Mouse (Mus musculus) layer of hippocampus, adult 9-10 months (tissue): ENCODE measurements around the gene Prdx2.

Experiments
- DNase-seq: peaks from one replicate; pipeline ENCODE4 v3.0.0; 2022; ENCODE audit warnings: low spot score

Gene Prdx2

DNA sequence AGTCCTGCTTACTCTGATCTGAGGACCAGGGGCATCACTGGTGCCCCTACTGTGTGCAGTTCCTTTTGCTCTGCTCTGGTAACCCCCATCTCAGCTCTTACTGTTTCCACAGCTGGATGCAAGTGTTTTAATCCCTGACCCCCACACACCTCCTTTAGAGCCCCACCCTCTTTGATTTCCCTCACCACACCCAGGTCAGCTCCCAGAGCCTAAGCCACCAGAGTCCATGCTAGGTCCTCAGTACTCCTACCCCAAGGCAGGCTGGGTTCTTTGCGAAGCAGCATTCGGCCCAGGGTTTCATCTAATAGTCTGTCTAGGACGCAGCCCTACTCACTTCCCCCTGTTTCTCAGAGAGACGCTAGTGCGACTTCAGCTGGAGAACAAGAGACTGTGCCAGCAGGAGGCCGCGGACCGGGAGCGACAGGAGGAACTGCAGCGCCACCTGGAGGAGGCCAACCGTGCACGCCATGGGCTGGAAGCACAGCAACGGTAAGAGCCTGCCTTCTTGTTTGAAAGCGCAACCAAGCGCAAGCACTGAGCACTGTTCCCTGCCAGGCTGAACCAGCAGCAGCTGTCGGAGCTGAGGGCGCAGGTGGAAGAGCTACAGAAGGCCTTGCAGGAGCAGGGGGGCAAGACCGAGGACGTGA is 28.4 kb downstream of the Prdx2 start:
- no peak for DNase-seq

DNA sequence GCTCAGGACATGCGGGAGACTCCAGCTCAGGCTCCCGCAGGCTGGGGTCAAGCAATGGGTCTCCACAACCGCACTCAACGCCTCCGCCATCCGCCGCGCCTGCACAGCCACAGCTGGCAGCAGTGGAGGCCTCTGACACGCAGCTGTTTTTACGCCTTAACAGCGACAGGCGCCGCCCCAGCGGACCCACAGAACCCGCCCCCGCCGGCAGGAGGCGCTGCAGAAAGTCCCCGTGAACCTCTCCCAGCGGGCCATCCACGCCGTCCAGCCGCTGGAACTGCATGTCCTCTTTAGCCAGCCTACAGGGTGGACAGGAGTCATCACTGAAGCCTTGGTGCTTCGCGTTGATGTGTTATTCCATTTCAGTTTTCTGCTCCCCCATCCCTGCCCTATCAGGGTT is 38.3 kb downstream of the Prdx2 start:
- no peak for DNase-seq

DNA sequence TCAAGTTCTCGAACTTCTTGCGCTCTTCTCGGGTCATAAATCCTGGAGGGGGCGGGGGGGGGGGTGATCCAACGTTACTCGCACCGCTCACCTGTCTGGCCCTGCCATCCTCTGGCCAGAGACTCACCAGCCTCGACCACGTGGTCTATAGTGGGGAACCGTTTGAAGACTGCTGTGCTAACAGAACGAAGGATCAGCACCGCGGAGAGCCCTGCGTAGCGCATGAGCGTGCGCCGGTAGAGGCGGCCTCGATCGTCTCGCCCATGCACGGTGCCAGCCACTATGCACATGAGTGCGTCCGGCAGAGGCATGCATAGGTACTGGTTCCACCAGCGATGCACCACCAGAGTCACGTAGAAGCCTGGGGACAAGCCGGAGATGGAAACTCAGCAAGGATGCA is 41.9 kb downstream of the Prdx2 start:
- DNase-seq = no peak

DNA sequence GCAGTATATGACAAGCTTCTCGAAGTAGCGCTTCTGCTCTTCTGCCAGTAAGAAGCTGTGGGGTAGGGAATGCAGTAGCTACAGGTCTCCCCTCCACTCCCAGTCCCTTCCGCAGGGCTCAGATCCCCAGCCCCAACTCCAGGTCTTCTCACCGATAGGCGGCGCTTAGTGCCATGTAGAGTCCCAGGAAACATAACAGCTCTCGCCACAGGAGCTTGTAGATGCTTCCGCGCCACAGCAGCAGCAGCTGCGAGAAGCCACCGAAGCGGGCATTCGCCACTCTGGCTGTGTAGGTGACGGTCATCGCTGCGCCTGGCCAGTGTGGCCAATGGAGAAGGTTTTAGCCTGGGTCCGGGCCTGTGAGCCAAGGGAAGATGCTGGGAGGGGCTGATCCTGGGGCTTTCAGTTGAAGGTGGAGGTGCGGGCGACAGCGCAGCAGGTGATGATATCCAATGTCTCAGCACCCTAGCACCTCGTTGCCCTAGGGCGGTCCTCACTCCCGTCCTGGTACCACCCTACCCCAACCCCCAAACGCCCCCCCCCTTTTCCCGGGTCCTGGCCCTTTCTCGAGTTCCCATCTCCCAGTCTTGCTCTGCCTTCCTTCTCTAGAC is 43.9 kb downstream of the Prdx2 start:
- no peak for DNase-seq

DNA sequence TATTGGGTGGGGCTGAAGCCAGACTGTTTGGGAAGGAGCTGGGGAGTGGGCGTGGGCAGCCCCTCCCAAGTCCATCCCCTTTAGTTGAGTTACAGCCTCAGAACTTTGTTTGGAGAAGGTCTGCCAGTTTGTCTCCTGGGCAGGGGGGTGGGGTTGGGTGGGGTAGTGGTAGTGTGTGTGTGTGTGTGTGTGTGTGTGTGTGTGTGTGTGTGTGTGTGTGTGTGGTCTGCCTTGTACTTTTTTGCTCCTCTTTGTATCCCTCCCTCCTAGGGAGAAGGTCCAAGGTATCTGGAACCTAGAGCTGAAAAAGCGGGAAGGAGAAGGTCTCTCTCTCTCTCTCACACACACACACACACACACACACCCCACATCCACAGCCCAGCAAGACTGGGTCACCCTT is 45.0 kb downstream of the Prdx2 start, which contains the start of gene Best2:
Gene Best2, minus strand, starts transcription at position 101 of the 400 bp plus-strand sequence.
- DNase-seq = no peak

DNA sequence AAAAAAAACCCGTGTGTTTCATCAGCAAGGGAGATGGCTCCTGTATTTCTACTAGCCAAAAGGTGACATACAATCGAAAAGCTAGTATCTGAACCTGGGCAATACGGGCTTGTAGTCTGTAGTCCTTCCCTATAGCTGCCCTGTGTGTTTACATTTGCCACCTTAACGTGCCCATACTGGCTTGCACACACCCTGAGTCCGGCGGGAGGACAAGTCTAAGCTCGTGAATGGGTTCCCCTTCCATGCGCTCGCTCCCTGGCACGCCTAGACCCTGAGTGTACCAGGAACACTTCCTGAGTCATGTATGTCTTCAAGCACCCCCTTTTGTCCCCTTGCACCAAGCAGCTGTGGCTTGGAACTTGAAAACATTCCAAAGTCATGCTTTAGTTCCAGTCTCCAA is 47.3 kb downstream of the Prdx2 start:
- DNase-seq = no peak

DNA sequence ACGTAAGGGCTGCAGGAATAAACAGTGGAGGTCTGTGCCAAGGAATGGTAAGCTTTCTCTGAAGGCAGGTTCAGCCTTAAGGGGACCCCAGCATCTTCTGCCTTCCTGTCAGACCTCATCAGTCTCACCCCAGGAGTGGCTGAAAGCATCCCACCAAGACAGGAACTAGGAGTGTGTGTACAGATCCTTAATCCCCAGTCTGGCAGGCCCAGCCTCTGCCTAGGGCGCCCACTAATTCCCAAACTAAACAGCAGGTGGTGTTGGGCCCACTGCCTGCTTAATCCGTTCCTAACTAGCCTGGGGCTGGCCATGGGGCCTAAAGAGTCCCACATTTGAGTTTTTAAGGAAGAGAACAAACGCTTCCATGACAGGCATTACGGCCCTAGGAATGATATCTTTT is 47.8 kb downstream of the Prdx2 start:
- DNase-seq = no peak

DNA sequence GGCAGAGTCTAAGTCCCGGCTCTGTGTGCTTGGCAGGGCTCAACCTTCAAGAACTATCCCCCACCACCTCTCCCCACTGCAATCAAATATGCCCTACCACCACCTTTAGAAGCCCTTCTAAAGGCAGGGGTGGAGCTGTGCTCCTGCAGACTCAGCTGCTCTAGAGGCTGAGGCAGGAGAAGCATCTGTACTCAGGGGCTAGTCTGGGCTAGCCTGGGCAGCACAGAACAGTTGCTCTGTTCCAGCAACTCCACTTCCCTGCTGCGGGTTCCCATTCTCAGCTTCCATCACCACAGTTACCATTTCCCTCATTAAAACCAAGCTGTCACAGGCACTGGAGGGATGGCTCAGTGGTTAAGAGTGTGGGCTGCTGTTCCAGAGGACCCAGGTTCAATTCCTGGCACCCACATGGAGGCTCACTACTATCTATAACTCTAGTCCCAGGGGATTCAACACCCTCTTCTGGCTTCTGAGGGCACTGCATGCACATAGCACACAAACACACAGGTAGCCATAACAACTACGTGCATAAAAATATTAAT is 52.2 kb downstream of the Prdx2 start:
- no peak for DNase-seq

DNA sequence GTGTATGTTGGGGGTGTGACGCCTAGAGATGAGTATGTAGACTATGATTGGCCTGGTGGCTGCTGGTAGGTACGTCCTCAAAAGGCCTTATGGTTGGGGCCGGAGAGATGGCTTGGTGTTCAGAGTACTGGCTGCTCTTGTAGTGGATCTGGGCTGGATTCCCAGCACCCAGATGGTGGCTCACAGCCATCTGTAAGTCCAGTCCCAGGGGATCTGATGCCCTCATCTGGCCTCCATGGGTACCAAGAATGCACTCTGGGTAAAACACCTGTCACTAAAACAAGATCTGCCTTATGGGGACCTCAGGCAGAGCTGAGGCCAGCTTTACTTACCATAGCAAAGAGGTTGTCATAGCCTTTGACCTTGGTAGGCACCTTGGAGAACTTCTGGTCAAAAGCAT is 54.5 kb downstream of the Prdx2 start:
- DNase-seq = no peak
